Mouse (Mus musculus) limb, embryonic 12.5 days (tissue): Measurements from ENCODE around the gene Helz2. TPM values are rescaled to one million over a fixed set of nuclear protein-coding genes. Genes with fewer than 3 reads are reported as not detected.
"Not testable (repeated sequence)": the region's sequence is repeated elsewhere in the genome, so short reads cannot be mapped to it uniquely, and the experiment has no call there.

Experiments
- ATAC-seq: fragments of 200-750 bp; cut with Nextera tagmentation; 2 replicates; pipeline ENCODE4 v1.8.0; 2017; ENCODE audit warnings: low read depth, moderate TSS enrichment; ENCODE audit not compliant: insufficient number of reproducible peaks, insufficient read depth, low FRiP score, low TSS enrichment
- H3K27ac ChIP-seq: fragments of 300-500 bp; sonication (generic); 2 replicates; pipeline ENCODE4 v1.5.1; 2016; ENCODE audit warnings: mild to moderate bottlenecking, moderate library complexity
- H3K27me3 ChIP-seq: fragments of 300-500 bp; sonication (generic); 2 replicates; pipeline ENCODE4 v1.6.1; 2016; ENCODE audit warnings: mild to moderate bottlenecking, moderate library complexity
- H3K36me3 ChIP-seq: fragments of 300-500 bp; sonication (generic); 2 replicates; pipeline ENCODE4 v1.6.1; 2016; ENCODE audit warnings: mild to moderate bottlenecking, moderate library complexity
- H3K4me1 ChIP-seq: fragments of 300-500 bp; sonication (generic); replicated peaks from 2 replicates; pipeline ENCODE4 v1.6.1; 2016
- H3K4me2 ChIP-seq: fragments of 300-500 bp; sonication (generic); 2 replicates; pipeline ENCODE4 v1.6.1; 2016; ENCODE audit warnings: mild to moderate bottlenecking, moderate library complexity
- H3K4me3 ChIP-seq: fragments of 300-500 bp; sonication (generic); replicated peaks from 2 replicates; pipeline ENCODE4 v1.5.1; 2016; ENCODE audit warnings: mild to moderate bottlenecking
- H3K9ac ChIP-seq: fragments of 300-500 bp; sonication (generic); replicated peaks from 2 replicates; pipeline ENCODE4 v1.6.1; 2016; ENCODE audit warnings: mild to moderate bottlenecking, moderate library complexity
- H3K9me3 ChIP-seq: fragments of 300-500 bp; sonication (generic); 2 replicates; pipeline ENCODE4 v1.6.1; 2016; ENCODE audit warnings: mild to moderate bottlenecking, moderate library complexity
- WGBS: fragments of 180-500 bp; shearing (Covaris S2); methylation state at CpG from one replicate; pipeline ENCODE4 v1.1.7; 2016; 5-methylcytosine and 5-hydroxymethylcytosine counted together
- polyA plus RNA-seq: library from polyadenylated mRNA; unstranded; fragments of >200 nt; fragmentation: Nextera tagmentation; extraction: Ambion mirVana; gene quantifications from 2 replicates; pipeline ENCODE4 v1.2.1, GENCODE M21; 2016

The Helz2 gene
- polyA plus RNA-seq, 1 experiment from 2014 or later: 1.3 TPM

GRCm38 (mm10) chr2:181193044-181193443 is 48.8 kb downstream of the Helz2 start:
- Histone ChIP-seq H3K27ac (no peak overlapping the region), H3K27me3 (no peaks in the 10 kb centered on the region), H3K9ac (no peak overlapping the region), H3K4me3 (no peak overlapping the region), H3K4me2 (no peak overlapping the region), H3K9me3 (no peaks in the 10 kb centered on the region), H3K4me1 (peaks cover 7% of the 10 kb centered on the region), H3K36me3 (peaks cover 13% of the 10 kb centered on the region)
- 77% methylated on average over 3 of the region's 3 CpGs for WGBS
- ATAC-seq: no peak

GRCm38 (mm10) chr2:181191936-181192335 is 49.9 kb downstream of the Helz2 start:
- Histone ChIP-seq H3K27ac (no peak overlapping the region), H3K36me3 (peaks cover 13% of the 10 kb centered on the region), H3K4me1 (peaks cover 7% of the 10 kb centered on the region), H3K4me3 (no peak overlapping the region), H3K9me3 (no peaks in the 10 kb centered on the region), H3K27me3 (no peaks in the 10 kb centered on the region), H3K9ac (no peak overlapping the region), H3K4me2 (no peak overlapping the region)
- no peak for ATAC-seq
- WGBS: 66% methylated on average over 4 of the region's 4 CpGs

GRCm38 (mm10) chr2:181191385-181191784 is 50.4 kb downstream of the Helz2 start:
- not testable (repeated sequence) for H3K9ac ChIP-seq, H3K27me3 ChIP-seq, ATAC-seq, H3K4me2 ChIP-seq, H3K4me3 ChIP-seq, H3K4me1 ChIP-seq, H3K27ac ChIP-seq, H3K9me3 ChIP-seq
- WGBS: 71% methylated on average over 4 of the region's 4 CpGs
- H3K36me3 ChIP-seq: peaks cover 13% of the 10 kb centered on the region

- Histone ChIP-seq H3K9ac (no peak overlapping the region), H3K4me2 (no peak overlapping the region), H3K4me3 (no peak overlapping the region), H3K4me1 (peaks cover 7% of the 10 kb centered on the region), H3K27ac (peak overlapping the region; percentile 69; the same call in 1 of the 2 replicates), H3K27me3 (no peaks in the 10 kb centered on the region), H3K36me3 (peaks cover 13% of the 10 kb centered on the region), H3K9me3 (no peaks in the 10 kb centered on the region)
- WGBS: 94% methylated on average over 1 of the region's 1 CpGs
- ATAC-seq: no peak
These were observed 52.5 kb downstream of the Helz2 start for GRCm38 (mm10) chr2:181189321-181189720.

GRCm38 (mm10) chr2:181188681-181189080 is 53.1 kb downstream of the Helz2 start:
- Histone ChIP-seq H3K27ac (peak overlapping the region; percentile 69), H3K4me2 (peak overlapping the region; percentile 69), H3K4me1 (peaks cover 7% of the 10 kb centered on the region), H3K36me3 (peaks cover 13% of the 10 kb centered on the region), H3K4me3 (peak overlapping the region; percentile 69), H3K27me3 (no peaks in the 10 kb centered on the region), H3K9me3 (no peaks in the 10 kb centered on the region), H3K9ac (no peak overlapping the region; the same call in 1 of the 2 replicates)
- ATAC-seq: no peak
- WGBS: 31% methylated on average over 2 of the region's 2 CpGs

- WGBS: under 1% methylated on average over 64 of the region's 64 CpGs
- peak within 1 kb of the TSS; percentile 97 for H3K27ac ChIP-seq
- H3K27me3 ChIP-seq: no peaks in the 10 kb centered on the region
- ATAC-seq: peak; percentile 96
- peak within 1 kb of the TSS; percentile 94 for H3K9ac ChIP-seq
- H3K4me2 ChIP-seq: peak within 1 kb of the TSS; percentile 69
- peak within 1 kb of the TSS; percentile 69 for H3K4me3 ChIP-seq
- H3K36me3 ChIP-seq: peaks cover 13% of the 10 kb centered on the region
- no peaks in the 10 kb centered on the region for H3K9me3 ChIP-seq
- H3K4me1 ChIP-seq: peaks cover 7% of the 10 kb centered on the region
These were observed 54.5 kb downstream of the Helz2 start, which contains the start of gene Ppdpf for GRCm38 (mm10) chr2:181187121-181188000. Gene Ppdpf (plus strand): TSS chr2:181187247.

GRCm38 (mm10) chr2:181186635-181187034 is 55.2 kb downstream of the Helz2 start:
- Histone ChIP-seq H3K9me3 (no peaks in the 10 kb centered on the region), H3K27me3 (no peaks in the 10 kb centered on the region), H3K4me2 (peak overlapping the region; percentile 69), H3K4me3 (peak overlapping the region; percentile 69), H3K27ac (peak overlapping the region; percentile 97), H3K4me1 (peaks cover 7% of the 10 kb centered on the region), H3K9ac (peak overlapping the region; percentile 94), H3K36me3 (peaks cover 13% of the 10 kb centered on the region)
- ATAC-seq: peak; percentile 77
- WGBS: under 1% methylated on average over 14 of the region's 14 CpGs

GRCm38 (mm10) chr2:181180898-181181297 is 60.9 kb downstream of the Helz2 start:
- Histone ChIP-seq H3K27ac (no peak overlapping the region), H3K9me3 (no peaks in the 10 kb centered on the region), H3K4me2 (no peak overlapping the region), H3K9ac (no peak overlapping the region), H3K4me3 (no peak overlapping the region), H3K36me3 (no peaks in the 10 kb centered on the region), H3K27me3 (no peaks in the 10 kb centered on the region; the same call in 1 of the 2 replicates), H3K4me1 (no peaks in the 10 kb centered on the region)
- ATAC-seq: no peak
- WGBS: 82% methylated on average over 6 of the region's 6 CpGs

GRCm38 (mm10) chr2:181178471-181178870 is 63.4 kb downstream of the Helz2 start:
- no peak overlapping the region for H3K4me3 ChIP-seq
- H3K27me3 ChIP-seq: no peaks in the 10 kb centered on the region; the same call in 1 of the 2 replicates
- ATAC-seq: no peak
- H3K4me2 ChIP-seq: no peak overlapping the region
- H3K9ac ChIP-seq: no peak overlapping the region
- H3K36me3 ChIP-seq: no peaks in the 10 kb centered on the region
- H3K9me3 ChIP-seq: no peaks in the 10 kb centered on the region
- no peaks in the 10 kb centered on the region for H3K4me1 ChIP-seq
- no peak overlapping the region for H3K27ac ChIP-seq
- WGBS: 83% methylated on average over 5 of the region's 5 CpGs

GRCm38 (mm10) chr2:181178015-181178414 is 63.8 kb downstream of the Helz2 start:
- no peak for ATAC-seq
- no peaks in the 10 kb centered on the region for H3K4me1 ChIP-seq
- 73% methylated on average over 3 of the region's 3 CpGs for WGBS
- H3K27ac ChIP-seq: no peak overlapping the region
- H3K27me3 ChIP-seq: no peaks in the 10 kb centered on the region; the same call in 1 of the 2 replicates
- H3K4me3 ChIP-seq: no peak overlapping the region
- no peaks in the 10 kb centered on the region for H3K36me3 ChIP-seq
- H3K9ac ChIP-seq: no peak overlapping the region
- H3K9me3 ChIP-seq: no peaks in the 10 kb centered on the region
- no peak overlapping the region for H3K4me2 ChIP-seq
